Mouse (Mus musculus) kidney, adult 2 months (tissue): ENCODE results near the gene Ppp1r9a.

Experiments
- CTCF ChIP-seq: fragments of 200-500 bp; conservative IDR thresholded peaks from 2 replicates; pipeline ENCODE4 v1.5.1; 2011; ENCODE audit warnings: low read depth, mild to moderate bottlenecking, control low read depth, low read length, moderate library complexity, mixed read lengths; ENCODE audit not compliant: insufficient read depth, insufficient read length
- POLR2A ChIP-seq: fragments of 200-500 bp; IDR thresholded peaks from one replicate; pipeline ENCODE4 v1.6.1; 2011; ENCODE audit warnings: low read depth, low read length, control low read depth

- TF ChIP-seq CTCF (no peak), POLR2A (no peak)
Measured at GRCm38 (mm10) chr6:5080094-5080493, 177.4 kb downstream of the Ppp1r9a start.
